Mouse (Mus musculus): ENCODE measurements around the gene Ly6g5c. TPM values are rescaled to one million over a fixed set of nuclear protein-coding genes. Genes with fewer than 3 reads are reported as not detected.

The Ly6g5c gene
- polyA plus RNA-seq, 1 experiment = not detected

DNA sequence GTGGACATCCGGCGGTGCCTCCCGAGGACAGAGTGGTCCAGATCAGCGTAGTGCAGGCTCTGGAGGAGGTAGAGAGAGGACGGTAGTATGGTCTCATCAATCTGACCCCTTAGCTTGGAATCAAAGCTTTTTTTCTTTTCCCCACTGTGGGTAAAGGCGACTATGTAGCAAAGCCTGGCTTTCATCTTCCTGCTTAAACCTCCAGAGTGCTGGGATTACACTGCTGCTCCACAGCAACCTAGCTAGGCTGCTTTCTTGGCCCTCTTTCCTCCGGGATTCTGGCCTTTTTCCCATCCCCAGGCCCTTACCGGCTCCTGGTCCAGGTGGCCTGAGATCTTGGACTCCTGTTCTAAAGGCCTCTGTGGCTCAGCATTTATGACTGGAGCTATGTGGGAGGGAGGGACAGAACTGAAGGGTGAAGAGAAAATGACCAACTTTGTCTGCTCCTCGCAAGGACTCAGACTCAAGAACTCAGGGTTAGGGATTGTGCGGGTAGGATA lies 43.7 kb upstream of the Ly6g5c start:
- no peak for TF ChIP-seq POLR2A (IDR thresholded peaks at IDR 0.05; ENCODE audit: low read depth, low read length)
- no peak for TF ChIP-seq CTCF (IDR thresholded peaks at IDR 0.05; ENCODE audit: extremely low read depth, insufficient read length, insufficient replicate concordance, low read depth, low read length)
- Histone ChIP-seq H3K36me3 (ENCODE audit: control insufficient read depth, insufficient read depth, low read length) (no peaks in the 10 kb centered on the region), H3K27ac (ENCODE audit: insufficient read depth, low read depth, low read length) (peak overlapping the region; percentile 56; the same call in 1 of the 2 replicates), H3K4me3 (ENCODE audit: low read depth, low read length) (peak overlapping the region; percentile 60), H3K27me3 (ENCODE audit: control insufficient read depth, insufficient read depth, low read length) (no peaks in the 10 kb centered on the region; the same call in 1 of the 2 replicates), H3K4me1 (ENCODE audit: control insufficient read depth, insufficient read depth, insufficient read length, low read length) (peaks cover 30% of the 10 kb centered on the region)
- WGBS = 43% methylated on average over 10 of the region's 10 CpGs

DNA sequence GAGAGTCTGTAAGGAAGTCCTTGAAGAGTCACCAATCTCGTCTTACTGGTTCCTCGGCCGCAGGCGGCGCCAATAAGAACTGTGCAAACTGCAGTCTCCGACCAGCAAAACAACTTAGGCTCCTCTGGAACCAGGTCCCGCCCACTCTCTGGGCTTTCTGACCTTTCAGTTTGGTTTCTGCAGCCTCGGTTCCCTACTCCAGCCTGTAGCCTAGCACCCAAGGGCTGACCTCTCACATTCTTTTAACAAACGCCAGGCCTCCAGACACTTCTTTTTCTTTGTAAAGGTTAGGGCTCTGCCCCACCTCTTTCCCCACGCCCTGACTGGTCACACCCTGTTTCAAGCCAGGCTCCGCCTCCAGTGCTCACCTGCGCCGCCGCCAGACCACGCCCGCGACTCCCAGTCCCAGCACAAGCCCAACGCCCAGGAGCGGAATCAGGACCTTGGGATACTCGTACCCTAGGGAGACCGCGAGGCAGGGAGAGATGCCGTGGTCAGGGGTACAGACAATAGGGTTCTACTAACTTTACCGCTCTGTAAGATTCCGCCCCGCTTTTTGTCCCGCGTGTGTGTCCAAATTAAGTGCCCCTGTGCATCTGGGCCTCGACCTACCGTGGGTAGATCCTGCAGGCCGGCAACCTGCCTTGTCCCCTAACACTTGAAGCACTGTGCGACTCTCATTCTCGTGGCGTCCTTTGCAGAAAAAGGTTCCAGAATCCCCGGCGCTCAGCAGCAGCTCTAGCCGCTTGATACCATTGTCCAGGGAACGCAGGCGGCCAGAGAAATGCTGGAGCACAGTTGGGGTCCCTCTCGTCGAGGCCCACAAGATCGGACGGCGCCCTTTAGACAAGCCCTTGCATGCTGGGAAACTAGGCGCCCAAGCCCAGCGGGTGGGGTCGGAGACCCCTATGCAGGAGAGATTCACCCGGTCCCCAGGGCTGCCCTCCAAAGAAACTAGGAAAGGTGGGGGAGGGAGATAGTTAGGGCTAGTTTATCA lies 42.8 kb upstream of the Ly6g5c start, which contains the start of gene Ly6g6c:
TSS of gene Ly6g6c (plus strand) at position 438 of the 997 bp plus-strand sequence.
- TF ChIP-seq CTCF (IDR thresholded peaks at IDR 0.05; ENCODE audit: extremely low read depth, insufficient read length, insufficient replicate concordance, low read depth, low read length) = no peak
- TF ChIP-seq POLR2A (IDR thresholded peaks at IDR 0.05; ENCODE audit: low read depth, low read length) = no peak; the same call in 1 of the 2 replicates
- peaks cover 25% of the 10 kb centered on the region for H3K4me1 ChIP-seq (ENCODE audit: control insufficient read depth, insufficient read depth, insufficient read length, low read length)
- H3K27me3 ChIP-seq (ENCODE audit: control insufficient read depth, insufficient read depth, low read length) = no peaks in the 10 kb centered on the region; the same call in 1 of the 2 replicates
- peak within 1 kb of the TSS; percentile 60 for H3K4me3 ChIP-seq (ENCODE audit: low read depth, low read length)
- WGBS = 5% methylated on average over 48 of the region's 48 CpGs
- H3K36me3 ChIP-seq (ENCODE audit: control insufficient read depth, insufficient read depth, low read length) = no peaks in the 10 kb centered on the region
- H3K27ac ChIP-seq (ENCODE audit: insufficient read depth, low read depth, low read length) = peak within 1 kb of the TSS; percentile 83

DNA sequence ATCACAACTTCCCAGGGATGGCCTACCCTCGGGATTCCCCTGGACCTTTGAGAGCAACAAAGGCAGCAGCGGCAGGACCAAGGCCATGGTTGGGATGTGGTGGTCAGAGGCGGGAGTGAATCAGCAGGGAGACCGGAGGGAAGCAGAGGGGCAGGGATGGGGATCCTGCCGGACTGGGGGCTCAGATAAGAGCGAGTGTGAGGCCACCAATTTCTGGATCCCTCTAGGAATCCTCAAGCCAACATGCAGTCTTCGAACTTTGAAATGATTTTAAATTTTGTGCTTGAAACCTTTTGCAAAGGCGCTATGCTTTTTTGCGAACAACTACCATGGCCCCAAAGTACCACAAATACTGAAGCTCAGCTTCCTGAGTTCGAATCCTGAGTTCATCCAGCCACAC lies 42.0 kb upstream of the Ly6g5c start, which contains the start of gene Mpig6b:
TSS of gene Mpig6b (minus strand) at position 101 of the 400 bp plus-strand sequence.
- 78% methylated on average over 10 of the region's 10 CpGs for WGBS
- H3K27me3 ChIP-seq (ENCODE audit: control insufficient read depth, insufficient read depth, low read length) = no peaks in the 10 kb centered on the region; the same call in 1 of the 2 replicates
- H3K36me3 ChIP-seq (ENCODE audit: control insufficient read depth, insufficient read depth, low read length) = no peaks in the 10 kb centered on the region
- TF ChIP-seq CTCF (IDR thresholded peaks at IDR 0.05; ENCODE audit: extremely low read depth, insufficient read length, insufficient replicate concordance, low read depth, low read length) (no peak), POLR2A (IDR thresholded peaks at IDR 0.05; ENCODE audit: low read depth, low read length) (no peak)
- peaks cover 21% of the 10 kb centered on the region for H3K4me1 ChIP-seq (ENCODE audit: control insufficient read depth, insufficient read depth, insufficient read length, low read length)
- H3K4me3 ChIP-seq (ENCODE audit: low read depth, low read length) = peak within 1 kb of the TSS; percentile 60
- H3K27ac ChIP-seq (ENCODE audit: insufficient read depth, low read depth, low read length) = peak within 1 kb of the TSS; percentile 83

DNA sequence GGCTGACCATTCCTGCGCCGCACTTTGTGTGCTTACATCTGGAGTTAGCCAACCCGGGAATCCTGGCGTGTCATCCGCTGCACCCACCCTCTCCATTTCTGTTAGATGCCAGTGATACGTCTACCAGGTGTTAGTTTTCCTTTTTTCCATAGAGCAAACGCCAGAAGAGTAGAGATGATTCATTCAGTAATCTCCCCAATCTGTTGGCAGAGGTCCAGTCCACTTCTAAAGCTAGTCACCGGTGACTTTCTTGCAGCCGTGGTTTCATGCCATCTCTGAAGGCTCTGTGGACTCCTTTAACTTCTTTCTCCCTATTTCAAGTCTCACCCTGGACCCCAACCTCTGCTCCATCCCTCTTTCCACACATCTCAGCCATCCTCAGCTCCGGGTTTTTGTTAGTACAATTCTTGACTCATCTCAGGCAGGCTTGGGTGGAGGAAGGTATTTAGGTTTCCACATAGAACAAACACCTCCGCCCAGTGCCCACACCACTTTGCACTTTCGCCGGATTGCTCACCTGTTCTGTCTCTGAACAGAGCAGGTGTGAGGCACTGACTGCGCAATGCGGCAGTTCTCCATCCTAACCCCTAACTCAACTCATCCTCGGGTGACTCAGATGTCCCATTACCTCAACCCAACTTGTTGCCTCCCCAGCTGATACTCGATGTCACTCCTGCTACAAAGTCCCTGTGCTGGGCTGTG lies 39.7 kb upstream of the Ly6g5c start:
- Histone ChIP-seq H3K36me3 (ENCODE audit: control insufficient read depth, insufficient read depth, low read length) (no peaks in the 10 kb centered on the region), H3K4me1 (ENCODE audit: control insufficient read depth, insufficient read depth, insufficient read length, low read length) (peaks cover 15% of the 10 kb centered on the region), H3K4me3 (ENCODE audit: low read depth, low read length) (no peak overlapping the region), H3K27me3 (ENCODE audit: control insufficient read depth, insufficient read depth, low read length) (no peaks in the 10 kb centered on the region; the same call in 1 of the 2 replicates), H3K27ac (ENCODE audit: insufficient read depth, low read depth, low read length) (no peak overlapping the region)
- 37% methylated on average over 17 of the region's 17 CpGs for WGBS
- TF ChIP-seq CTCF (IDR thresholded peaks at IDR 0.05; ENCODE audit: extremely low read depth, insufficient read length, insufficient replicate concordance, low read depth, low read length) = no peak

DNA sequence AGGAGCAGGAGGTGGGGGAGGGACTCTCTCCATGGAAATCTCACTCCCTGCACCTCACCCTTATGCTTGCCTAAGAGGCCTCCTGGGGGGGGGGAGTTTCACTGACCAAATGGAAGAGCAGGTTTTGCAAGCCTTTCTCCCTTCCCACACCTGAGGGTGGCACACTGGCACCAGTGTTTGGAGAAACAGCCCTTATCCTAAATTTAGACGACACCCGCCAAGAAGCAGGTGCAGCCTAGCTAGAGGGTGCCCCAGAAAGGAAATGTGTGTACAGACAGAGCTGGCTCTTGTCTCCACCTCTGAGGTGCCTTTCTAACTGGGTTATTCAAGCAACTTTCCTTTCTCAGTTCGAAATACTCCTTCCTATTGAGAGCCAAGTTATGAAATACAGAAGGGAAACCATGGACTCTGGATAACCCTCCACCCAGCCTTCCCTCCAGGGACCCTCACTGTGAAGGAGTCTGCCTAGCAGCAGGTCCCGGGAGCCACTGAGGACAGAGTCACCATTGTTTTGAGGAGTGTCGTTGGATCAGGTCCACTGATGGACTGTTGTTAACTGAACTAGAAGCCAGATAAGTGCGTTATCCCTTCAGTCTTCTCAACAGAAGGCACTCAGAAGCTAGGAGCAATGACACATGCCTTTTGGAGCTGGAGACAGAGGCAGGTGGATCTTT lies 37.4 kb upstream of the Ly6g5c start:
- Histone ChIP-seq H3K27ac (ENCODE audit: insufficient read depth, low read depth, low read length) (no peak overlapping the region), H3K4me1 (ENCODE audit: control insufficient read depth, insufficient read depth, insufficient read length, low read length) (peaks cover under 1% of the 10 kb centered on the region), H3K27me3 (ENCODE audit: control insufficient read depth, insufficient read depth, low read length) (no peaks in the 10 kb centered on the region), H3K36me3 (ENCODE audit: control insufficient read depth, insufficient read depth, low read length) (no peaks in the 10 kb centered on the region), H3K4me3 (ENCODE audit: low read depth, low read length) (no peak overlapping the region)
- no peak for TF ChIP-seq CTCF (IDR thresholded peaks at IDR 0.05; ENCODE audit: extremely low read depth, insufficient read length, insufficient replicate concordance, low read depth, low read length)
- no peak for TF ChIP-seq POLR2A (IDR thresholded peaks at IDR 0.05; ENCODE audit: low read depth, low read length)
- WGBS = 19% methylated on average over 6 of the region's 6 CpGs

DNA sequence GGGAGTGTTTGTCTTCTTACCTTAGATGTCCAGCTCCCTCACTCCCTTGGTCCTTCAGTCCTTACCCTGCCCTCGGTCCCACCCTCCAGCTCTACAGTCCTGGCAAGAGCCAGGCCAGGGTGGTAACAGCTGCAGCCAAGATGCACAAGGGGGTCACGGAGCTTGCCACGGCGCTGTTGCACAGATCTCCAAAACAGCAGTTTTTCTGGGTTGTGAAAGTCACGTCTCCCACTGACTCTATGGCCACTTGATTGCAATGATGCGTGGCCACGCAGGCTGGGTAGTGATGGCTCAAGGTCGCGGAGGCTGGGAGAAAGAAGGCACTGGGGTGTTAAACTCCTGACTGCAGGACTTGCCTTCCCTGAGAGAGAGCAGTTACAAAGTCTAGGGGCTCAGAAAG lies 36.6 kb upstream of the Ly6g5c start:
- H3K27me3 ChIP-seq (ENCODE audit: control insufficient read depth, insufficient read depth, low read length) = no peaks in the 10 kb centered on the region
- H3K4me1 ChIP-seq (ENCODE audit: control insufficient read depth, insufficient read depth, insufficient read length, low read length) = no peaks in the 10 kb centered on the region; the same call in none of the 2 replicates
- no peak overlapping the region for H3K4me3 ChIP-seq (ENCODE audit: low read depth, low read length)
- H3K27ac ChIP-seq (ENCODE audit: insufficient read depth, low read depth, low read length) = no peak overlapping the region
- TF ChIP-seq CTCF (IDR thresholded peaks at IDR 0.05; ENCODE audit: extremely low read depth, insufficient read length, insufficient replicate concordance, low read depth, low read length) = no peak
- no peak for TF ChIP-seq POLR2A (IDR thresholded peaks at IDR 0.05; ENCODE audit: low read depth, low read length)
- no peaks in the 10 kb centered on the region for H3K36me3 ChIP-seq (ENCODE audit: control insufficient read depth, insufficient read depth, low read length)
- 87% methylated on average over 9 of the region's 9 CpGs for WGBS

Measured in small intestine, adult 2 months (tissue).